12 mouse cellular contexts compared by ENCODE assay signal in the genomic region with DNA sequence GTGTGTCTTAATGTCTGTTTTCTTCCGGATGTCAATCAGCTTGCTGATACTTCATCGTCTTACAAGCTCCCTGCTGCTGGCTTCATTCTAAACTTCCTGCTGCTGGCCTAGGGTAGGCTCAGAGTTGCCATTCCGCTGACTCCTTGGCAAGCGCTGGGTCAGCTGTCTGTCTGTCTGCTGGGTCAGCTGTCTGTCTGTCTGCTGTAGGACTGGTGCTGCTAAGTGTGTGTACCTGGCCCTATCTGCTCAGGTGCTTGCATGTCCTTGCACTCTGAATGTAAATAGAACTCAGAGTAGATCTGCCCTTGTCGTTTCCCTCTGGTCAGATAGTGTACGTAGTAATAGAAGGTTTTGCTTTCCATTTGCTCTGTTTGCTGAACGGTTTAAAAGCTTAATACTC.
"Had no signal": no experiment of that assay in that cellular context is flagged by ENCODE, and none has a peak within 500 bp of the region (broad histone marks: within the 10 kb centered on the region; RNA-seq: fewer than 3 reads in every experiment).

No protein-coding gene starts in this region.

- H3K4me3 ChIP-seq: intestine, embryonic 15.5 days; midbrain, embryonic 13.5 days had no signal

- H3K27ac ChIP-seq: intestine, embryonic 15.5 days; midbrain, embryonic 13.5 days had no signal

- DNase-seq: kidney, adult 8-10 months; kidney, postnatal 25 days; layer of hippocampus, adult 9-11 months; layer of hippocampus, postnatal 36 days; lung, adult 2 months; lung, postnatal 36 days; right cerebral cortex, postnatal 25 days; thymus, adult 18-20 months; thymus, postnatal 14 days had no signal

- ATAC-seq: intestine, embryonic 15.5 days; lung, postnatal 0 days; midbrain, embryonic 13.5 days had no signal

- H3K4me2 ChIP-seq: intestine, embryonic 15.5 days; midbrain, embryonic 13.5 days had no signal

- H3K27me3 ChIP-seq: intestine, embryonic 15.5 days; midbrain, embryonic 13.5 days had no signal

- H3K4me1 ChIP-seq: intestine, embryonic 15.5 days had no signal

- H3K9ac ChIP-seq: intestine, embryonic 15.5 days; midbrain, embryonic 13.5 days had no signal

- H3K9me3 ChIP-seq: intestine, embryonic 15.5 days; midbrain, embryonic 13.5 days had no signal
